Comparison of ENCODE assay signal across 7 mouse cellular contexts in genomic region chr14:50943932-50944667, GRCm38 (mm10). TPM values are rescaled to one million over a fixed set of nuclear protein-coding genes. Genes with fewer than 3 reads are reported as not detected.
A peak's percentile ranks its signal among the peaks of the same experiment; 100 is the strongest.
DNase-seq lines count a peak whose midpoint lies in the region; ATAC-seq lines count a peak whose summit lies in the region.

Gm49342 (plus strand) TSS chr14:50944517.

- no peaks in the 10 kb centered on the region for H3K27me3 ChIP-seq in intestine, embryonic 15.5 days (replicated peaks)
- H3K27me3 ChIP-seq in midbrain, embryonic 10.5 days (ENCODE audit: low read depth, poor library complexity, severe bottlenecking): no peaks in the 10 kb centered on the region

- peak; percentile 97 to 100 for DNase-seq in adrenal gland, adult (ENCODE audit: inconsistent age in 2 of 2, low spot score in 1 of 2)
- peak; percentile 95 for DNase-seq in embryo, embryonic 11 days
- DNase-seq in gastrocnemius, postnatal 36 days: peak; percentile 95 to 96
- peak; percentile 85 to 91 for DNase-seq in left cerebral cortex, postnatal 25 days (ENCODE audit: low spot score in 2 of 2)
- peak; percentile 97 for DNase-seq in midbrain, embryonic 10.5 days (ENCODE audit: low spot score)
- DNase-seq in right cerebral cortex, postnatal 4 days: peak; percentile 77

- H3K9ac ChIP-seq in intestine, embryonic 15.5 days: peak within 1 kb of the TSS; percentile 53

- H3K4me2 ChIP-seq in intestine, embryonic 15.5 days (replicated peaks): peak within 1 kb of the TSS; percentile 63

- H3K4me1 ChIP-seq in intestine, embryonic 15.5 days (replicated peaks): no peaks in the 10 kb centered on the region
- H3K4me1 ChIP-seq in midbrain, embryonic 10.5 days: peaks cover 12% of the 10 kb centered on the region

- peak within 1 kb of the TSS; percentile 90 for H3K27ac ChIP-seq in intestine, embryonic 15.5 days
- H3K27ac ChIP-seq in midbrain, embryonic 10.5 days (replicated peaks): peak within 1 kb of the TSS; percentile 88

- intact Hi-C loops in gastrocnemius, postnatal 36 days (cut with DNase I): no loop called here
- intact Hi-C loops in left cerebral cortex, postnatal 25 days (cut with DNase I): no loop called here

- H3K4me3 ChIP-seq in intestine, embryonic 15.5 days (replicated peaks): peak within 1 kb of the TSS; percentile 51
- peak within 1 kb of the TSS; percentile 59 for H3K4me3 ChIP-seq in midbrain, embryonic 10.5 days

- H3K36me3 ChIP-seq in intestine, embryonic 15.5 days: no peaks in the 10 kb centered on the region
- H3K36me3 ChIP-seq in midbrain, embryonic 10.5 days: peaks cover 11% of the 10 kb centered on the region

- no peaks in the 10 kb centered on the region for H3K9me3 ChIP-seq in intestine, embryonic 15.5 days
- no peaks in the 10 kb centered on the region for H3K9me3 ChIP-seq in midbrain, embryonic 10.5 days (replicated peaks)

- peak; percentile 99 for ATAC-seq in intestine, embryonic 15.5 days

- WGBS in intestine, embryonic 15.5 days: 14% methylated on average over 31 of the region's 31 CpGs
- 20% methylated on average over 31 of the region's 31 CpGs for WGBS in midbrain, embryonic 10.5 days

RNA-seq across cellular contexts. Expression of gene Gm49342, which starts in this region (rescaled TPM):
- total RNA-seq in gastrocnemius, postnatal 36 days (2021): 1 to 10 TPM; 2.4 to 5.2 TPM
- not detected in 2 replicates for polyA plus RNA-seq in intestine, embryonic 15.5 days (2015; fragmentation: Nextera tagmentation; extraction: Ambion mirVana)
- total RNA-seq in left cerebral cortex, postnatal 25 days (2021): 10 to 100 TPM; 11.4 to 18.0 TPM
- not detected in 2 replicates for polyA plus RNA-seq in midbrain, embryonic 10.5 days (2016; fragmentation: Nextera tagmentation; extraction: Ambion mirVana)

Comparison
In these comparisons a context has a peak if more than half of its experiments do, and no peak if none do; other contexts are left out.
1. Peak in every context shown above with its lines: DNase-seq, ATAC-seq, H3K4me3 ChIP-seq and H3K27ac ChIP-seq.
2. Peak in ATAC-seq, H3K4me3 ChIP-seq, H3K27ac ChIP-seq, H3K9ac ChIP-seq and H3K4me2 ChIP-seq in intestine, embryonic 15.5 days; RNA of the gene not detected or under 1 TPM.
3. Peak in DNase-seq, H3K4me3 ChIP-seq and H3K27ac ChIP-seq in midbrain, embryonic 10.5 days; RNA of the gene not detected or under 1 TPM.